Mouse (Mus musculus) lung, postnatal 0 days (tissue): ENCODE measurements at regions not wholly inside any gene's neighbourhood (a gene's known extent, or its start where the extent isn't known, plus 50 kb on each side); places are given as distances from the start of the nearest gene placed in this dataset.

Source experiments
- ATAC-seq: fragments of 200-750 bp; cut with Nextera tagmentation; 2 replicates; pipeline ENCODE4 v1.8.0; 2017; ENCODE audit warnings: moderate library complexity
- DNase-seq: peaks from one replicate; pipeline ENCODE4 v3.0.0-alpha.2; 2016; ENCODE audit warnings: low spot score
- H3K27ac ChIP-seq: fragments of 300-500 bp; sonication (generic); 2 replicates; pipeline ENCODE4 v1.5.1; 2014; ENCODE audit warnings: antibody characterized with exemption, mild to moderate bottlenecking, low read length, mixed read lengths
- H3K27me3 ChIP-seq: fragments of 300-500 bp; sonication (generic); replicated peaks from 2 replicates; pipeline ENCODE4 v1.6.1; 2014; ENCODE audit warnings: low read length, mixed read lengths; ENCODE audit not compliant: insufficient read depth
- H3K36me3 ChIP-seq: fragments of 300-500 bp; sonication (generic); 2 replicates; pipeline ENCODE4 v1.6.1; 2014; ENCODE audit warnings: low read length, mixed read lengths; ENCODE audit not compliant: insufficient read depth
- H3K4me1 ChIP-seq: fragments of 300-500 bp; sonication (generic); 2 replicates; pipeline ENCODE4 v1.6.1; 2014; ENCODE audit warnings: antibody characterized with exemption, low read depth, low read length, mixed read lengths; ENCODE audit not compliant: insufficient read depth
- H3K4me2 ChIP-seq: fragments of 300-500 bp; sonication (generic); replicated peaks from 2 replicates; pipeline ENCODE4 v1.6.1; 2014; ENCODE audit warnings: low read depth, mild to moderate bottlenecking, low read length, moderate library complexity, mixed read lengths
- H3K4me3 ChIP-seq: fragments of 300-500 bp; sonication (generic); 2 replicates; pipeline ENCODE4 v1.5.1; 2014; ENCODE audit warnings: low read depth, low read length
- H3K9ac ChIP-seq: fragments of 300-500 bp; sonication (generic); replicated peaks from 2 replicates; pipeline ENCODE4 v1.6.1; 2014; ENCODE audit warnings: low read depth, mild to moderate bottlenecking
- H3K9me3 ChIP-seq: fragments of 300-500 bp; sonication (generic); 2 replicates; pipeline ENCODE4 v1.6.1; 2016; ENCODE audit warnings: low read length, mixed read lengths
- CTCF ChIP-seq: IDR thresholded peaks from 2 replicates; pipeline ENCODE4 v1.5.1; 2016; ENCODE audit warnings: antibody characterized with exemption, mild to moderate bottlenecking
- EP300 ChIP-seq: IDR thresholded peaks from 2 replicates; pipeline ENCODE4 v1.6.1; 2016; ENCODE audit warnings: antibody characterized with exemption, mild to moderate bottlenecking, control low read depth
- WGBS: fragments of 180-500 bp; shearing (Covaris S2); extraction: QIAGEN DNeasy Blood & Tissue Kit; methylation state at CpG from one replicate; pipeline ENCODE4 v1.1.7; 2014; 5-methylcytosine and 5-hydroxymethylcytosine counted together

- H3K36me3 ChIP-seq, result no peaks in the 10 kb centered on the region
- H3K4me2 ChIP-seq, result no peak overlapping the region
- H3K4me1 ChIP-seq, result no peaks in the 10 kb centered on the region
- TF ChIP-seq CTCF (no peak), EP300 (no peak)
- H3K9me3 ChIP-seq, result no peaks in the 10 kb centered on the region
- H3K27me3 ChIP-seq, result no peaks in the 10 kb centered on the region
- no peak overlapping the region for H3K9ac ChIP-seq
- no peak for DNase-seq
- H3K27ac ChIP-seq, result no peak overlapping the region
- ATAC-seq, result no peak
- WGBS, result 68% methylated on average over 3 of the region's 3 CpGs
- no peak overlapping the region for H3K4me3 ChIP-seq
Observed at GRCm38 (mm10) chr3:148641581-148641980, 348.8 kb downstream of the Adgrl2 start.

GRCm38 (mm10) chr3:148640680-148641101, 349.7 kb downstream of the Adgrl2 start:
- Histone ChIP-seq H3K4me1 (no peaks in the 10 kb centered on the region), H3K4me2 (no peak overlapping the region), H3K36me3 (no peaks in the 10 kb centered on the region), H3K27me3 (no peaks in the 10 kb centered on the region), H3K9me3 (no peaks in the 10 kb centered on the region), H3K9ac (no peak overlapping the region), H3K27ac (no peak overlapping the region), H3K4me3 (no peak overlapping the region)
- TF ChIP-seq CTCF (no peak), EP300 (peak; percentile 54)
- 40% methylated on average over 3 of the region's 3 CpGs for WGBS
- ATAC-seq (peak; percentile 62), DNase-seq (peak; percentile 60)

GRCm38 (mm10) chr3:148635101-148635500, 355.3 kb downstream of the Adgrl2 start:
- peak; percentile 53 for ATAC-seq
- no peak overlapping the region for H3K27ac ChIP-seq

GRCm38 (mm10) chr3:148634352-148634751, 356.0 kb downstream of the Adgrl2 start:
- Histone ChIP-seq H3K36me3 (no peaks in the 10 kb centered on the region), H3K27ac (no peak overlapping the region), H3K9me3 (no peaks in the 10 kb centered on the region), H3K27me3 (no peaks in the 10 kb centered on the region), H3K4me2 (no peak overlapping the region), H3K4me3 (no peak overlapping the region), H3K4me1 (no peaks in the 10 kb centered on the region), H3K9ac (no peak overlapping the region)
- 17% methylated on average over 3 of the region's 3 CpGs for WGBS
- TF ChIP-seq EP300 (no peak), CTCF (no peak)
- DNase-seq, result no peak
- ATAC-seq, result no peak

More at GRCm38 (mm10) chr3:148635101-148635500, 355.3 kb downstream of the Adgrl2 start:
- Histone ChIP-seq H3K36me3 (no peaks in the 10 kb centered on the region), H3K4me1 (no peaks in the 10 kb centered on the region), H3K27me3 (no peaks in the 10 kb centered on the region), H3K4me2 (no peak overlapping the region), H3K9ac (no peak overlapping the region), H3K9me3 (no peaks in the 10 kb centered on the region), H3K4me3 (no peak overlapping the region)
- DNase-seq, result peak; percentile 62
- 52% methylated on average over 4 of the region's 4 CpGs for WGBS
- TF ChIP-seq EP300 (no peak), CTCF (no peak)

- H3K9me3 ChIP-seq, result no peaks in the 10 kb centered on the region
- H3K4me3 ChIP-seq, result no peak overlapping the region
- no peaks in the 10 kb centered on the region for H3K27me3 ChIP-seq
- H3K4me2 ChIP-seq, result no peak overlapping the region
- no peak for TF ChIP-seq EP300
- no peak for TF ChIP-seq CTCF
- no peak overlapping the region for H3K9ac ChIP-seq
- 97% methylated on average over 6 of the region's 6 CpGs for WGBS
- ATAC-seq (no peak), DNase-seq (no peak)
- H3K27ac ChIP-seq, result no peak overlapping the region
- no peaks in the 10 kb centered on the region for H3K4me1 ChIP-seq
- no peaks in the 10 kb centered on the region for H3K36me3 ChIP-seq
Observed at GRCm38 (mm10) chr3:148633291-148633690, 357.1 kb downstream of the Adgrl2 start.

GRCm38 (mm10) chr3:148632449-148632848, 357.9 kb downstream of the Adgrl2 start:
- TF ChIP-seq CTCF, result no peak
- TF ChIP-seq EP300, result no peak
- Histone ChIP-seq H3K36me3 (no peaks in the 10 kb centered on the region), H3K27me3 (no peaks in the 10 kb centered on the region), H3K4me1 (no peaks in the 10 kb centered on the region), H3K27ac (no peak overlapping the region), H3K9me3 (no peaks in the 10 kb centered on the region), H3K9ac (no peak overlapping the region), H3K4me3 (no peak overlapping the region), H3K4me2 (no peak overlapping the region)
- ATAC-seq, result no peak
- 96% methylated on average over 2 of the region's 2 CpGs for WGBS
- no peak for DNase-seq
